Mouse (Mus musculus) CH12.LX (cell line): Measurements from ENCODE around the gene Taok2. TPM values are rescaled to one million over a fixed set of nuclear protein-coding genes. Genes with fewer than 3 reads are reported as not detected.

Experiments used
- DNase-seq: peaks from one replicate; pipeline ENCODE4 v3.0.0-alpha.2; 2013; ENCODE audit errors: extremely low read depth
- H3K27ac ChIP-seq: 2 replicates; pipeline ENCODE4 v1.5.1; 2012; ENCODE audit warnings: low read depth, mild to moderate bottlenecking, control low read depth, moderate library complexity; ENCODE audit not compliant: insufficient read depth
- H3K27me3 ChIP-seq: replicated peaks from 2 replicates; pipeline ENCODE3; 2012; ENCODE audit warnings: inconsistent platforms
- H3K36me3 ChIP-seq, 2 experiments: replicated peaks in 1 of 2; 2 replicates each; pipeline versions ENCODE3 to v1.6.1; 2012; ENCODE audit warnings: inconsistent platforms in 1 of 2, low read length in 1 of 2, mild to moderate bottlenecking in 1 of 2, mixed read lengths in 1 of 2, moderate library complexity in 1 of 2; ENCODE audit not compliant: control insufficient read depth in 1 of 2, insufficient read depth in 1 of 2
- H3K4me1 ChIP-seq, 2 experiments: 2 replicates each; pipeline ENCODE4 v1.6.1; 2012; ENCODE audit warnings: inconsistent platforms in 1 of 2, moderate library complexity in 1 of 2; ENCODE audit not compliant: insufficient read depth in 2 of 2, control insufficient read depth in 1 of 2
- H3K4me2 ChIP-seq: 2 replicates; pipeline ENCODE4 v1.6.1; 2012; ENCODE audit warnings: low read depth, mild to moderate bottlenecking, control low read depth; ENCODE audit not compliant: poor library complexity, insufficient read depth, severe bottlenecking
- H3K4me3 ChIP-seq, 3 experiments: fragments of 150-350 bp in 1 of 3; sonication (generic) in 1 of 3; replicated peaks in 1 of 3; 2 replicates each; pipeline versions ENCODE3 to v1.5.1; 2011 to 2012; ENCODE audit warnings: low read depth in 2 of 3, low read length in 2 of 3, mild to moderate bottlenecking in 2 of 3, moderate library complexity in 2 of 3, control low read depth in 1 of 3, improper control_type of control experiment in 1 of 3, inconsistent platforms in 1 of 3, mixed read lengths in 1 of 3; ENCODE audit not compliant: poor library complexity in 1 of 3
- H3K79me2 ChIP-seq: replicated peaks from 2 replicates; pipeline ENCODE4 v1.6.1; 2012; ENCODE audit warnings: mild to moderate bottlenecking, moderate library complexity; ENCODE audit not compliant: control insufficient read depth, poor library complexity, insufficient read depth, severe bottlenecking; ENCODE audit errors: extremely low read depth
- H3K9ac ChIP-seq: 2 replicates; pipeline ENCODE4 v1.6.1; 2012; ENCODE audit warnings: low read depth, mild to moderate bottlenecking, control low read depth, moderate library complexity; ENCODE audit not compliant: insufficient read depth
- H3K9me3 ChIP-seq: replicated peaks from 2 replicates; pipeline ENCODE3; 2012; ENCODE audit warnings: low read length, inconsistent platforms, mixed read lengths
- BHLHE40 ChIP-seq: IDR thresholded peaks from 2 replicates; pipeline ENCODE4 v1.6.1; 2011; ENCODE audit warnings: mild to moderate bottlenecking, low read depth, low read length, improper control_type of control experiment
- CHD1 ChIP-seq: IDR thresholded peaks from 2 replicates; pipeline ENCODE4 v1.6.1; 2012; ENCODE audit warnings: low read depth, low read length, improper control_type of control experiment, inconsistent platforms
- CHD2 ChIP-seq: IDR thresholded peaks from 2 replicates; pipeline ENCODE4 v1.6.1; 2011; ENCODE audit warnings: low read length, improper control_type of control experiment
- E2F4 ChIP-seq: IDR thresholded peaks from 2 replicates; pipeline ENCODE4 v1.6.1; 2011; ENCODE audit warnings: low read depth, low read length, improper control_type of control experiment; ENCODE audit not compliant: insufficient replicate concordance
- ELF1 ChIP-seq: IDR thresholded peaks from 2 replicates; pipeline ENCODE4 v1.6.1; 2014; ENCODE audit warnings: low read depth, mild to moderate bottlenecking, inconsistent platforms, low read length, improper control_type of control experiment
- EP300 ChIP-seq: IDR thresholded peaks from 2 replicates; pipeline ENCODE4 v1.6.1; 2011; ENCODE audit warnings: low read length, improper control_type of control experiment
- HCFC1 ChIP-seq: IDR thresholded peaks from 2 replicates; pipeline ENCODE4 v1.6.1; 2012; ENCODE audit warnings: low read depth, mild to moderate bottlenecking, inconsistent platforms, low read length, improper control_type of control experiment
- IRF4 ChIP-seq: IDR thresholded peaks from 2 replicates; pipeline ENCODE4 v1.6.1; 2014; ENCODE audit warnings: low read depth, mild to moderate bottlenecking, inconsistent platforms, low read length, improper control_type of control experiment
- JUN ChIP-seq: IDR thresholded peaks from 2 replicates; pipeline ENCODE4 v1.6.1; 2011; ENCODE audit warnings: low read depth, mild to moderate bottlenecking, low read length, improper control_type of control experiment, moderate library complexity; ENCODE audit not compliant: insufficient read depth
- KAT2A ChIP-seq: IDR thresholded peaks from 2 replicates; pipeline ENCODE4 v1.6.1; 2012; ENCODE audit warnings: low read length, improper control_type of control experiment, inconsistent platforms; ENCODE audit not compliant: insufficient replicate concordance
- MAFK ChIP-seq: IDR thresholded peaks from 2 replicates; pipeline ENCODE4 v1.6.1; 2011; ENCODE audit warnings: low read length, improper control_type of control experiment; ENCODE audit not compliant: insufficient replicate concordance
- MAX ChIP-seq: IDR thresholded peaks from 2 replicates; pipeline ENCODE4 v1.6.1; 2011; ENCODE audit warnings: low read length, improper control_type of control experiment
- MEF2A ChIP-seq: IDR thresholded peaks from 2 replicates; pipeline ENCODE4 v1.6.1; 2014; ENCODE audit warnings: low read depth, mild to moderate bottlenecking, inconsistent platforms, low read length, improper control_type of control experiment, borderline replicate concordance
- MXI1 ChIP-seq: IDR thresholded peaks from 2 replicates; pipeline ENCODE4 v1.6.1; 2011; ENCODE audit warnings: mild to moderate bottlenecking, low read depth, low read length, improper control_type of control experiment
- MYC ChIP-seq: IDR thresholded peaks from 2 replicates; pipeline ENCODE4 v1.6.1; 2011; ENCODE audit warnings: low read depth, mild to moderate bottlenecking, improper control_type of control experiment, low read length
- NELFE ChIP-seq: IDR thresholded peaks from 2 replicates; pipeline ENCODE4 v1.6.1; 2011; ENCODE audit warnings: low read depth, low read length, improper control_type of control experiment
- NRF1 ChIP-seq: IDR thresholded peaks from 2 replicates; pipeline ENCODE4 v1.6.1; 2014; ENCODE audit warnings: low read depth, mild to moderate bottlenecking, inconsistent platforms, low read length, improper control_type of control experiment, moderate library complexity
- PAX5 ChIP-seq: IDR thresholded peaks from 2 replicates; pipeline ENCODE4 v1.6.1; 2012; ENCODE audit warnings: low read length, inconsistent platforms, mixed read lengths
- POLR2A ChIP-seq: IDR thresholded peaks from 2 replicates; pipeline ENCODE4 v1.6.1; 2011; ENCODE audit warnings: low read depth, mild to moderate bottlenecking, improper control_type of control experiment, low read length
- POLR2AphosphoS2 ChIP-seq: IDR thresholded peaks from 2 replicates; pipeline ENCODE4 v1.6.1; 2011; ENCODE audit warnings: low read depth, low read length, improper control_type of control experiment
- RAD21 ChIP-seq: IDR thresholded peaks from 2 replicates; pipeline ENCODE4 v1.6.1; 2011; ENCODE audit warnings: low read depth, mild to moderate bottlenecking, low read length, improper control_type of control experiment, moderate library complexity
- RCOR1 ChIP-seq: conservative IDR thresholded peaks from 2 replicates; pipeline ENCODE4 v1.6.1; 2012; ENCODE audit warnings: low read depth, mild to moderate bottlenecking, inconsistent platforms, low read length, improper control_type of control experiment
- SIN3A ChIP-seq: IDR thresholded peaks from 2 replicates; pipeline ENCODE4 v1.6.1; 2012; ENCODE audit warnings: low read length, improper control_type of control experiment, inconsistent platforms
- SMC3 ChIP-seq: IDR thresholded peaks from 2 replicates; pipeline ENCODE4 v1.6.1; 2011; ENCODE audit warnings: low read depth, low read length, improper control_type of control experiment
- TBP ChIP-seq: conservative IDR thresholded peaks from 2 replicates; pipeline ENCODE4 v1.6.1; 2011; ENCODE audit warnings: low read depth, low read length, improper control_type of control experiment
- UBTF ChIP-seq: IDR thresholded peaks from 2 replicates; pipeline ENCODE4 v1.6.1; 2012; ENCODE audit warnings: low read depth, mild to moderate bottlenecking, inconsistent platforms, low read length, improper control_type of control experiment, moderate library complexity
- USF1 ChIP-seq: IDR thresholded peaks from 2 replicates; pipeline ENCODE4 v1.6.1; 2014; ENCODE audit warnings: low read depth, mild to moderate bottlenecking, inconsistent platforms, low read length, improper control_type of control experiment
- USF2 ChIP-seq: conservative IDR thresholded peaks from 2 replicates; pipeline ENCODE4 v1.6.1; 2011; ENCODE audit warnings: low read depth, low read length, improper control_type of control experiment
- ZC3H11A ChIP-seq: IDR thresholded peaks from 2 replicates; pipeline ENCODE4 v1.6.1; 2012; ENCODE audit warnings: low read depth, mild to moderate bottlenecking, inconsistent platforms, low read length, improper control_type of control experiment
- ZKSCAN1 ChIP-seq: IDR thresholded peaks from 2 replicates; pipeline ENCODE4 v1.6.1; 2012; ENCODE audit warnings: low read depth, inconsistent platforms, low read length, improper control_type of control experiment, borderline replicate concordance
- ZNF384 ChIP-seq: IDR thresholded peaks from 2 replicates; pipeline ENCODE4 v1.6.1; 2012; ENCODE audit warnings: low read depth, low read length, improper control_type of control experiment, inconsistent platforms
- dilution Hi-C: fragments of 300-500 bp; cut with MboI; formaldehyde crosslinking; loops from 2 replicates; pipeline ENCODE4 v1.14.3; 2020; ENCODE audit warnings: low sequenced_read_pairs; ENCODE audit not compliant: extremely low pct_unique_long_range_greater_than_20kb, extremely low pct_ligation_motif_present
- in situ Hi-C: fragments of 300-500 bp; cut with MboI; formaldehyde crosslinking; loops from 3 replicates; pipeline ENCODE4 v1.14.3; 2019; ENCODE audit warnings: low sequenced_read_pairs, low pct_ligation_motif_present, low pct_unique_long_range_greater_than_20kb, mixed read lengths
- polyA plus RNA-seq: library from polyadenylated mRNA; unstranded; fragments of >175 nt; gene quantifications from 2 replicates; pipeline ENCODE4 v1.2.1, GENCODE M21; 2012; ENCODE audit warnings: low read depth; ENCODE audit not compliant: insufficient read length
- total RNA-seq, 2 experiments: library from RNA; depleted of rRNA; stranded (reverse); fragments of 300-350 nt in 1 of 2; fragments of >200 nt in 1 of 2; gene quantifications; 2 replicates each; pipeline ENCODE4 v1.2.3; 2012 to 2014

Taok2 gene
- total and polyA plus RNA-seq, 3 experiments = 15.3 to 32.2 (median 28.5) TPM

DNA sequence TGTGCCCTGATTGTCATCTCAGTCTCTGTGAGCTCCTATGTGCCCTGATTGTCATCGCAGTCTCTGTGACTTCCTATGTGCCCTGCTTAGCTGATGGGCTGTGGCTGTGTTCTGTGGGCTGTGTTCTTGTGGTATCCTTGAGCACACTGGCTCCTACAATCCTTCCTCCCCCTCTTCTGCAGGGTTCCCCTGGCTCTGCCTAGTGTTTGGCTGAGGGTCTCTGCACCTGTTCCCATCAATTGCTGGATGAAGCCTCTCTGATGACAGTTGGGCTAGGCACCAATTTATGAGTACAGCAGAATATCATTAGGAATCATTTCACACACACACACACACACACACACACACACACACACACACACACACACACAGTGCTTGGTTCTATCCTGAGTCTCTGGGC lies 51.2 kb downstream of the Taok2 start:
- no peaks in the 10 kb centered on the region for H3K36me3 ChIP-seq
- in situ Hi-C loops (no loop called here), dilution Hi-C loops (no loop called here)
- peaks cover 33% of the 10 kb centered on the region for H3K27me3 ChIP-seq
- H3K4me1 ChIP-seq = peaks cover 6 to 7% of the 10 kb centered on the region in 2 experiments; a peak in 3 of 4 replicates
- peaks cover 8% of the 10 kb centered on the region for H3K9me3 ChIP-seq
- DNase-seq = no peak
- no peak overlapping the region for H3K9ac ChIP-seq
- no peak overlapping the region for H3K4me2 ChIP-seq
- no peak overlapping the region for H3K4me3 ChIP-seq
- no peak overlapping the region for H3K27ac ChIP-seq
- H3K79me2 ChIP-seq = no peaks in the 10 kb centered on the region
- no peak for TF ChIP-seq ZC3H11A
- TF ChIP-seq POLR2AphosphoS2 = no peak
- TF ChIP-seq KAT2A = no peak
- TF ChIP-seq E2F4 = no peak
- TF ChIP-seq ELF1 = no peak
- TF ChIP-seq NRF1 = no peak
- TF ChIP-seq USF1 = no peak

DNA sequence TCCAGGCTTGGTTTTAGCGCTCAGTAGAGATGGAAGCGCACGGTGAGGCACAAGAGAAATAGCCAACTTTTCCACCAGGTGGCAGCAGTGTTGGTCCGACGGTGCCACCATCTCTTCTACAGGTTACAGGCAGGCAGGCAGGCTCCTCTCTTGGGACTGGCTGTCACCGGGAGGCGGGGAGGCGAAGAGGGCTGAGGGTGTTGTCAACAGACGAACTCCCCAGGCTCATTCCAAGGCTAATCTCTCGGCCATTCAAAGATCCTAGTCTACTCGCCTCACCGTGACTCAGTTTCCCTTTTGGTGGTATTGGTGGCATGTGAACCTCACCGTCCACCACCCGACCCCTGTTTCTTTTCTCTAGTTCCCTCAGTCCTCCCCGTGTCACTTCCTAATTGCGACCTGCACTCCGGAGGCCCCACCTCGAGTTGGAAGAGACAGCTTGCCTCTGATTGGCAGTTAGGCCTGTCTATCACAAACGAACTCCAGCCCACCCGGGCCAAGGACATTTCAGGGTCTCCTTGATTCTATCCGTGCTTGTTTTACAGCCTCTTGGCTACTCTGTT lies 52.4 kb downstream of the Taok2 start:
- H3K36me3 ChIP-seq = no peaks in the 10 kb centered on the region
- peak overlapping the region; percentile 47 to 66 (median 57) for H3K4me3 ChIP-seq
- H3K27me3 ChIP-seq = peaks cover 40% of the 10 kb centered on the region
- H3K27ac ChIP-seq = no peak overlapping the region
- peaks cover 8% of the 10 kb centered on the region for H3K9me3 ChIP-seq
- dilution Hi-C loops (no loop called here), in situ Hi-C loops (no loop called here)
- no peaks in the 10 kb centered on the region for H3K79me2 ChIP-seq
- peaks cover 6 to 7% of the 10 kb centered on the region in 2 experiments; a peak in 3 of 4 replicates for H3K4me1 ChIP-seq
- H3K4me2 ChIP-seq = peak overlapping the region; percentile 53
- peak overlapping the region; percentile 31; the same call in 1 of the 2 replicates for H3K9ac ChIP-seq
- peak; percentile 92 for DNase-seq
- TF ChIP-seq SIN3A (peak; percentile 87), MEF2A (0 out of 2 replicates have a peak, but pooled peaks have one; percentile 31), UBTF (no peak), CHD1 (0 out of 2 replicates have a peak, but pooled peaks have one; percentile 57), SMC3 (peak; percentile 89), MXI1 (peak; percentile 80), MAX (peak; percentile 11; the same call in 1 of the 2 replicates), PAX5 (no peak), BHLHE40 (0 out of 2 replicates have a peak, but pooled peaks have one; percentile 28), CHD2 (no peak), TBP (0 out of 2 replicates have a peak, but pooled peaks have one; percentile 16), MYC (peak; percentile 28; the same call in 1 of the 2 replicates), NRF1 (0 out of 2 replicates have a peak, but pooled peaks have one; percentile 8), EP300 (no peak), USF2 (no peak), JUN (no peak), POLR2A (peak; percentile 46; the same call in 1 of the 2 replicates), NELFE (peak; percentile 53; the same call in 1 of the 2 replicates), IRF4 (peak; percentile 40; the same call in 1 of the 2 replicates), RAD21 (peak; percentile 79), ZC3H11A (peak; percentile 33; the same call in 1 of the 2 replicates), HCFC1 (peak; percentile 45; the same call in 1 of the 2 replicates), ZKSCAN1 (no peak), RCOR1 (no peak), E2F4 (no peak), MAFK (no peak), ZNF384 (no peak)
